Mouse (Mus musculus) erythroblast, embryonic 14.5 days (primary cell): ENCODE data around the gene Adamts15.

Source experiments
- GATA1 ChIP-seq: IDR thresholded peaks from 2 replicates; pipeline ENCODE4 v1.6.1; 2012; ENCODE audit warnings: low read length, inconsistent platforms, mixed read lengths
- TAL1 ChIP-seq: IDR thresholded peaks from 3 replicates; pipeline ENCODE4 v1.6.1; 2012; ENCODE audit warnings: low read length, inconsistent platforms, mixed read lengths

- no peak for TF ChIP-seq GATA1
- TF ChIP-seq TAL1: no peak
These were observed 8.8 kb downstream of the Adamts15 start for GRCm38 (mm10) chr9:30913429-30913828.
